Mouse (Mus musculus) midbrain, embryonic 15.5 days (tissue): ENCODE results near the gene Art3. TPM values are rescaled to one million over a fixed set of nuclear protein-coding genes. Genes with fewer than 3 reads are reported as not detected.
A peak's percentile ranks its signal among the peaks of the same experiment; 100 is the strongest.

Experiments used
- ATAC-seq: fragments of 200-750 bp; cut with Nextera tagmentation; replicated peaks from 2 replicates; pipeline ENCODE4 v1.8.0; 2017; ENCODE audit warnings: moderate TSS enrichment
- H3K27ac ChIP-seq: fragments of 300-500 bp; sonication (generic); 2 replicates; pipeline ENCODE4 v1.5.1; 2015; ENCODE audit warnings: mild to moderate bottlenecking, inconsistent platforms
- H3K27me3 ChIP-seq: fragments of 300-500 bp; sonication (generic); replicated peaks from 2 replicates; pipeline ENCODE4 v1.6.1; 2015; ENCODE audit warnings: inconsistent platforms
- H3K36me3 ChIP-seq: fragments of 300-500 bp; sonication (generic); replicated peaks from 2 replicates; pipeline ENCODE4 v1.6.1; 2015; ENCODE audit warnings: inconsistent platforms
- H3K4me1 ChIP-seq: fragments of 300-500 bp; sonication (generic); 2 replicates; pipeline ENCODE4 v1.6.1; 2015; ENCODE audit warnings: inconsistent platforms
- H3K4me2 ChIP-seq: fragments of 300-500 bp; sonication (generic); 2 replicates; pipeline ENCODE4 v1.6.1; 2015; ENCODE audit warnings: inconsistent platforms, mild to moderate bottlenecking, moderate library complexity
- H3K4me3 ChIP-seq: fragments of 300-500 bp; sonication (generic); 2 replicates; pipeline ENCODE4 v1.5.1; 2015; ENCODE audit warnings: mild to moderate bottlenecking, inconsistent platforms
- H3K9ac ChIP-seq: fragments of 300-500 bp; sonication (generic); 2 replicates; pipeline ENCODE4 v1.6.1; 2015; ENCODE audit warnings: mild to moderate bottlenecking, inconsistent platforms
- H3K9me3 ChIP-seq: fragments of 300-500 bp; sonication (generic); 2 replicates; pipeline ENCODE4 v1.6.1; 2016; ENCODE audit warnings: inconsistent platforms
- WGBS: fragments of 180-500 bp; shearing (Covaris S2); methylation state at CpG from one replicate; pipeline ENCODE4 v1.1.7; 2015; ENCODE audit warnings: mixed read lengths; 5-methylcytosine and 5-hydroxymethylcytosine counted together
- polyA plus RNA-seq: library from polyadenylated mRNA; unstranded; fragments of >200 nt; fragmentation: Nextera tagmentation; extraction: Ambion mirVana; gene quantifications from 2 replicates; pipeline ENCODE4 v1.2.1, GENCODE M21; 2015

Art3 gene
- polyA plus RNA-seq, 1 experiment from 2014 or later: 5.5 TPM

DNA sequence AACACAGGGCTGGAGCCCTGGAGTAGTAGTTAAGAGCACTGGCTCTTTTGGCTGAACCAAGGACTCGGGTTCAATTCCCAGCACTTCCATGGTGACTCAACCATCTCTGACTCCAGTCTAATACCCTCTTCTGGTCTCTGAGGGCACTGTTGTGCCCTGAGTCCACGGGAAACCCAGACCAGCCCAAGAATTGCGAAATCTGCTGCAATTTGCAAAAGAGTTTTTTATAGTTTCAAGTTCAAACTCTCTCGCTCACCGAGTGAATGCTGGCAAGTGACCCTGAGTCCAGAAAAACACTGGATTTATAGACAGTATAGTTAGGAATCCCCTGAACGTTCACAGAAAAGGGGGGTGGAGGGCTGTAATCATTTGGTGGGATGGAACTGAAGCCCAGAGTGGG lies 38.8 kb downstream of the Art3 start:
- no peak for ATAC-seq
- H3K4me1 ChIP-seq: no peaks in the 10 kb centered on the region
- H3K36me3 ChIP-seq: no peaks in the 10 kb centered on the region
- H3K4me3 ChIP-seq: no peak overlapping the region
- H3K27me3 ChIP-seq: no peaks in the 10 kb centered on the region
- H3K9ac ChIP-seq: no peak overlapping the region
- H3K27ac ChIP-seq: no peak overlapping the region
- H3K4me2 ChIP-seq: no peak overlapping the region
- H3K9me3 ChIP-seq: no peaks in the 10 kb centered on the region
- 88% methylated on average over 6 of the region's 6 CpGs for WGBS

DNA sequence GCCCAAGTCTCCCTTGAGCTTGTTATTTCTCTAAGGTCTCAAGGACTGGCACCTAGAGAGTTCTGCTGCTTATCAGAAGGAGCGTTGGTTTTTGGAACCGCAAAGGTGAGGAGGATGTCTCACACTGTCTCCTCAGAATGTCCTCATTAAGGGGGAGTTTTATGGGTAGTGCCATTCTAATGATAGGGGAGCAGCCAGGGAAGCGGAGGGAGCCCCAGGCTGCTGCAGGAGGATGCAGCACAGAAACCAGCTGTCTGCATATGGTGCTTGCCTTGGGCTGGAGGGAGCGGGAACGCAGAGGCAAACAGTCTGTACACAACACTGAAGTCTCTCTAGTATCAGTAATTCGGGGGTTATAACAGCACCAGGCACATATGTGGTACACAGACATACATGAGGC lies 39.3 kb downstream of the Art3 start:
- no peak overlapping the region for H3K9ac ChIP-seq
- H3K27me3 ChIP-seq: no peaks in the 10 kb centered on the region
- H3K36me3 ChIP-seq: no peaks in the 10 kb centered on the region
- no peaks in the 10 kb centered on the region for H3K4me1 ChIP-seq
- WGBS: 83% methylated on average over 6 of the region's 6 CpGs
- H3K9me3 ChIP-seq: no peaks in the 10 kb centered on the region
- H3K4me2 ChIP-seq: no peak overlapping the region
- no peak overlapping the region for H3K4me3 ChIP-seq
- H3K27ac ChIP-seq: no peak overlapping the region
- no peak for ATAC-seq

DNA sequence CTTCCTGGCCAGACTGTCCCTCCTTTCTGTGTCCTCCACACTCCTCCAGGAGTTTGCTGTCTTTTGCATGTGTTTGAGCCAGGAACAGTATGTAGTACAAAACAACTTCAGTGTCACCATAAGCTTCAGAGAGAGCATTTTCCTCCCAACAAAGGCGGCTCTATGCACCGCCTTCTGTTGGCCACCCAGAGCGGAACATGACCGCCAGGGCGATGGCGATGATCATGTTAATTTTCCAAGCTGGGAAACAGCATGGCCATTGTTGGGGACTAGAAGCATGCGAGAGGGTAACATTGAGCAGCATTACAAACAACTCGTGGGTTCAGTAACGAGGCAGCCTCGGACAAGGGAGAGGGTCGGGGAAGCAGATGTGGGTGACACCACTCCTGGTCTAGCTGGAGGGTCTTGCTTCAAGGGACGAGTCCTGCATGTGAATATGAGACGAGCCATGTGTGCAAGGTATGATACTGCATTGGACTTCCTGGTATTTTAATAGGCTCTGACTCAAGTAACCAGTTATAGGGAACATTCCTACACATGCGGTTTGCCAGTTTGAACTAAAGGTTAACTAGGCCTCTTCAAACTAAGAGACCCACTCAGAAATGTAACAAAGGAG lies 39.8 kb downstream of the Art3 start:
- 0 out of 2 replicates have a peak, but pooled peaks have one; percentile 45 for ATAC-seq
- H3K36me3 ChIP-seq: no peaks in the 10 kb centered on the region
- no peaks in the 10 kb centered on the region for H3K27me3 ChIP-seq
- H3K9ac ChIP-seq: no peak overlapping the region
- H3K4me2 ChIP-seq: no peak overlapping the region
- WGBS: 56% methylated on average over 14 of the region's 14 CpGs
- no peaks in the 10 kb centered on the region for H3K4me1 ChIP-seq
- H3K9me3 ChIP-seq: no peaks in the 10 kb centered on the region
- no peak overlapping the region for H3K4me3 ChIP-seq
- H3K27ac ChIP-seq: no peak overlapping the region

DNA sequence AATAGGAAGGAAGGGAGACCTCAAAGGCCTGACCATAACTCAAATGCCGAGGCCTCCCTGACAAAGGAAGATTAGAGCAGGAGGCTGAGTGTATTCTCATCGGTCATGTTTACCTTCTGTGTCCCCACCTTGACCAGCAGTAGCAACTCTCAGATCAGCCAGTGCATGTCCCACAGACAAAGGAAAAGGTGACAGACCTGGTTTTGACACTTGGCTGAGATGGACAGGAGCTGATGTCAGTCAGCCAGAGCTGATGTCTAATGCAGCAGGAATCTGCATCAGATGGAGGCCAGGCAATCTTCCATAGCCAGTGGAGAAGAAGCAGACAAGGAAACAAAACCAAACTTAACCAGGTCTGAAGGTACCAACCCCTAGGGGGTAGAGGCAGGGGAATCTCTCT lies 41.0 kb downstream of the Art3 start:
- H3K27me3 ChIP-seq: no peaks in the 10 kb centered on the region
- no peak for ATAC-seq
- WGBS: 76% methylated on average over 2 of the region's 2 CpGs
- no peak overlapping the region for H3K9ac ChIP-seq
- H3K27ac ChIP-seq: no peak overlapping the region
- no peaks in the 10 kb centered on the region for H3K36me3 ChIP-seq
- H3K9me3 ChIP-seq: no peaks in the 10 kb centered on the region
- peaks cover 5% of the 10 kb centered on the region for H3K4me1 ChIP-seq
- no peak overlapping the region for H3K4me3 ChIP-seq
- no peak overlapping the region for H3K4me2 ChIP-seq

DNA sequence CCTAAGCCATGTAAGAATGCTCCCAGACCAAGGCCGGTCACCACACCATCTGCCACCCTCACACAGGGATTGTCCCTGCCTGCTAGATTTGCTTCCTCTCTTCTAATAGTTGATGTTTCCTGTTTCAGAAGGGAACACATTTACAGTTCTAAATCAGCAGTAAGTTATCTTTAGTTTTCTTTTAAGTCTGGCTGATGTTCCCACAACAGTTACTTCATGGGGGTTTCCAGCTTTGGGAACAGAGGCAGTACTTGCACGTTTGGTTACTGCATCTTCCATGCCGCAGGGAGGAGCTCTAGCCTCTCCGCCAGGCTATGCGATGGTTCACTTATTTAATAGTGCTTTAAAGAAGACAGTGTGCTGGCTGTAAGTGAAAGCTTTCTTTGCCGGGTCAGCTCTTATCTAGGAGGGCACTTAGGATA lies 43.1 kb downstream of the Art3 start:
- WGBS: 79% methylated on average over 6 of the region's 6 CpGs
- no peak overlapping the region for H3K27ac ChIP-seq
- no peak for ATAC-seq
- H3K36me3 ChIP-seq: no peaks in the 10 kb centered on the region
- H3K27me3 ChIP-seq: no peaks in the 10 kb centered on the region
- H3K9ac ChIP-seq: no peak overlapping the region
- no peak overlapping the region for H3K4me2 ChIP-seq
- H3K4me1 ChIP-seq: peaks cover 5% of the 10 kb centered on the region
- no peak overlapping the region for H3K4me3 ChIP-seq
- H3K9me3 ChIP-seq: no peaks in the 10 kb centered on the region

DNA sequence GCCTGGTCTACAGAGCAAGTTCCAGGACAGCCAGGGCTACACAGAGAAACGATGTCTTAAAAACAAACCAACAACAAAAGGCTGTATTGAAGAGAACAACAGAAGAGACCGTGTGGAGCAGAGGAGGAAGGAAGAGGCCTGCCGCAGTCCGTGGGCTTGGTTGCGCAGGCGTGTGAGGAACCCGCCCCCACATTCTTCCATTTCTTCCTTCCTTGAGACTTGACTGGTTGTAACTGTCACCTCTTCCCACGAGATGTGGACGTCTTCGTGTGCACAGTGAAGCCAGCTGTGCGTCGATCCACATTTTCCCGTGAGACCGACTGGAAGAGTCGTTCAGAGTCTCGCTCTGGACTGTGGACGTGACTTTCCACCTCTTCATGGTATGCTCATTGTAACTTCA lies 43.7 kb downstream of the Art3 start:
- Histone ChIP-seq H3K27me3 (no peaks in the 10 kb centered on the region), H3K4me3 (no peak overlapping the region), H3K9me3 (no peaks in the 10 kb centered on the region), H3K4me1 (peaks cover 5% of the 10 kb centered on the region), H3K36me3 (no peaks in the 10 kb centered on the region), H3K4me2 (no peak overlapping the region), H3K9ac (no peak overlapping the region), H3K27ac (no peak overlapping the region)
- no peak for ATAC-seq
- WGBS: 83% methylated on average over 17 of the region's 17 CpGs

GRCm38 (mm10) chr5:92376795-92377405 lies 45.3 kb downstream of the Art3 start:
- 0 out of 2 replicates have a peak overlapping the region, but pooled peaks have one; percentile 4 for H3K4me2 ChIP-seq
- ATAC-seq: no peak
- no peaks in the 10 kb centered on the region for H3K9me3 ChIP-seq
- peaks cover 5% of the 10 kb centered on the region for H3K4me1 ChIP-seq
- no peaks in the 10 kb centered on the region for H3K36me3 ChIP-seq
- no peaks in the 10 kb centered on the region for H3K27me3 ChIP-seq
- H3K27ac ChIP-seq: no peak overlapping the region
- no peak overlapping the region for H3K9ac ChIP-seq
- 30% methylated on average over 13 of the region's 13 CpGs for WGBS
- no peak overlapping the region for H3K4me3 ChIP-seq

GRCm38 (mm10) chr5:92381550-92382348 lies 50.1 kb downstream of the Art3 start:
- Histone ChIP-seq H3K27me3 (no peaks in the 10 kb centered on the region), H3K9me3 (no peaks in the 10 kb centered on the region), H3K27ac (no peak overlapping the region), H3K4me1 (peaks cover 4% of the 10 kb centered on the region), H3K4me3 (no peak overlapping the region), H3K4me2 (no peak overlapping the region), H3K36me3 (no peaks in the 10 kb centered on the region), H3K9ac (no peak overlapping the region)
- peak; percentile 87 for ATAC-seq
- WGBS: 36% methylated on average over 12 of the region's 12 CpGs

GRCm38 (mm10) chr5:92382349-92382679 lies 50.7 kb downstream of the Art3 start:
- Histone ChIP-seq H3K9me3 (no peaks in the 10 kb centered on the region), H3K4me3 (no peak overlapping the region), H3K27me3 (no peaks in the 10 kb centered on the region), H3K36me3 (no peaks in the 10 kb centered on the region), H3K27ac (no peak overlapping the region), H3K4me1 (no peaks in the 10 kb centered on the region), H3K4me2 (no peak overlapping the region), H3K9ac (no peak overlapping the region)
- WGBS: 65% methylated on average over 9 of the region's 9 CpGs
- peak; percentile 57 for ATAC-seq

GRCm38 (mm10) chr5:92383747-92384146 lies 52.1 kb downstream of the Art3 start:
- H3K9ac ChIP-seq: no peak overlapping the region
- no peaks in the 10 kb centered on the region for H3K4me1 ChIP-seq
- no peaks in the 10 kb centered on the region for H3K9me3 ChIP-seq
- no peaks in the 10 kb centered on the region for H3K27me3 ChIP-seq
- H3K4me3 ChIP-seq: no peak overlapping the region
- WGBS: 58% methylated on average over 7 of the region's 7 CpGs
- H3K36me3 ChIP-seq: no peaks in the 10 kb centered on the region
- no peak overlapping the region for H3K27ac ChIP-seq
- no peak for ATAC-seq
- H3K4me2 ChIP-seq: no peak overlapping the region

DNA sequence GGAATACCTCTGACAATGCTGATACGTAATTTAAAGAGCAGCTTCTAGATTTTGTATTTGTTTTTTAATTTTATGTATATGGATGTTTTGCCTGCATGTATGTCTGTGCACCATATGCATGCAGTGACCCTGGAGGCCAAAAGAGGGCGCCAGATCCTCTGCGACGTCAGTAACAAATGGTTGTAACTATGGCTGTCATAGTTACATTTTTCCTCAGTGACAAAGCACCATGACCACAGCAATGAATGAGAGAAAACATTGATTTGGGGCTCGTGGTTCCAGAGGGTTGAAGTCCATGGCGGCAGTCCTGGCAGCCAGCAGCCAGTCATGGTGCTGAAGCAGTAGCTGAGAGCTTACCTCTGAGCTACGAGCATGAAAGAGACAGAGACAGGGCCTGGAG lies 53.2 kb downstream of the Art3 start:
- no peak overlapping the region for H3K4me2 ChIP-seq
- H3K36me3 ChIP-seq: no peaks in the 10 kb centered on the region
- H3K9me3 ChIP-seq: no peaks in the 10 kb centered on the region
- H3K27ac ChIP-seq: no peak overlapping the region
- H3K4me3 ChIP-seq: no peak overlapping the region
- no peak for ATAC-seq
- H3K27me3 ChIP-seq: no peaks in the 10 kb centered on the region
- no peaks in the 10 kb centered on the region for H3K4me1 ChIP-seq
- H3K9ac ChIP-seq: no peak overlapping the region
- 41% methylated on average over 7 of the region's 7 CpGs for whole genome bisulfite sequencing

DNA sequence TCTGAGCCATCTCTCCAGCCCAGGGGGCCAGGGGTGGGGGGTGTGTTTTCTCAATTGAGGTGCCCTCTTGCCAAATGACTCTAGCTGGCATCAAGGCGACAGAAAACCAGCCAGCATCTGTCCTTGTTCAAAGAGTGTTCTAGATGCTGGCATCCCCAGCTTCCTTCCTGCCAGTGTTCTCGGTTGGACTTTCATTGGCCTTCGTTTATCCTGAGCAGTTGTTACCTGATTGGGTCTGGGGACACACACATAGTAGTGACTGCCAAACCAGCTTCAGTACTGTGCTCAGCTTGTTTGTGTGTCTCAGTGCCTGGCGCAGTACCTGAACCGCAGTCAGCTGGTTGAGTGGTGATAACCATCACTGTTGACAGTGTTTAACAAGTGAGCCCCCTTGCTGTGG lies 54.5 kb downstream of the Art3 start:
- H3K4me3 ChIP-seq: no peak overlapping the region
- WGBS: 87% methylated on average over 5 of the region's 5 CpGs
- H3K4me2 ChIP-seq: no peak overlapping the region
- H3K27me3 ChIP-seq: peaks cover under 1% of the 10 kb centered on the region; the same call in 1 of the 2 replicates
- no peak overlapping the region for H3K27ac ChIP-seq
- H3K4me1 ChIP-seq: no peaks in the 10 kb centered on the region
- H3K36me3 ChIP-seq: no peaks in the 10 kb centered on the region
- ATAC-seq: no peak
- H3K9me3 ChIP-seq: no peaks in the 10 kb centered on the region
- H3K9ac ChIP-seq: no peak overlapping the region

GRCm38 (mm10) chr5:92386643-92387042 lies 55.0 kb downstream of the Art3 start:
- Histone ChIP-seq H3K27ac (no peak overlapping the region), H3K4me2 (no peak overlapping the region), H3K4me3 (no peak overlapping the region), H3K9ac (no peak overlapping the region), H3K36me3 (no peaks in the 10 kb centered on the region), H3K4me1 (no peaks in the 10 kb centered on the region), H3K9me3 (no peaks in the 10 kb centered on the region), H3K27me3 (peaks cover 6% of the 10 kb centered on the region)
- WGBS: 63% methylated on average over 6 of the region's 6 CpGs
- no peak for ATAC-seq
